8 mouse cellular contexts compared by ENCODE assay signal in genomic region chr3:22075887-22076560, GRCm38 (mm10). TPM values are rescaled to one million over a fixed set of nuclear protein-coding genes. Genes with fewer than 3 reads are reported as not detected.
DNase-seq lines count a peak whose midpoint lies in the region; ATAC-seq and TF ChIP-seq lines count a peak whose summit lies in the region.

No protein-coding gene starts in this region.

- no peak for TF ChIP-seq RAD21 in MEL (IDR thresholded peaks at IDR 0.05; ENCODE audit: low read depth, low read length)

- peak overlapping the region; percentile 82 for H3K9ac ChIP-seq in MEL (ENCODE audit: control insufficient read depth, low read depth, low read length, poor library complexity, severe bottlenecking)
- peak overlapping the region; percentile 80 for H3K9ac ChIP-seq in hindbrain, embryonic 11.5 days (ENCODE audit: low read depth, low read length)

- peaks cover 2 to 28% of the 10 kb centered on the region in 2 experiments; a peak in 3 of 4 replicates for H3K4me1 ChIP-seq in MEL (ENCODE audit: control insufficient read depth in 1 of 2, insufficient read depth in 2 of 2, low read length in 2 of 2)
- no peaks in the 10 kb centered on the region; the same call in 1 of the 2 replicates for H3K4me1 ChIP-seq in hindbrain, embryonic 11.5 days (replicated peaks; ENCODE audit: control insufficient read depth, insufficient read depth, low read length)

- peak; percentile 90 for ATAC-seq in hindbrain, embryonic 11.5 days (ENCODE audit: low FRiP score)

- H3K9me3 ChIP-seq in MEL (replicated peaks; ENCODE audit: insufficient read depth, low read length) = no peaks in the 10 kb centered on the region
- H3K9me3 ChIP-seq in hindbrain, embryonic 11.5 days (ENCODE audit: control insufficient read depth, low read length) = no peaks in the 10 kb centered on the region

- H3K27me3 ChIP-seq in MEL (ENCODE audit: control insufficient read depth in 1 of 2, insufficient read depth in 2 of 2, low read length in 2 of 2) = no peaks in the 10 kb centered on the region
- H3K27me3 ChIP-seq in hindbrain, embryonic 11.5 days (ENCODE audit: control insufficient read depth, insufficient read depth, low read length) = no peaks in the 10 kb centered on the region

- peak overlapping the region; percentile 68 to 83 for H3K4me3 ChIP-seq in MEL (ENCODE audit: control insufficient read depth in 1 of 2, insufficient read depth in 1 of 2, low read depth in 2 of 2, low read length in 2 of 2)
- peak overlapping the region; percentile 94 for H3K4me3 ChIP-seq in hindbrain, embryonic 11.5 days (ENCODE audit: low read depth, low read length)

- DNase-seq in MEL (ENCODE audit: low read depth, low spot score) = peak; percentile 94
- peak; percentile 81 to 87 for DNase-seq in cerebellum, adult 18-20 months
- DNase-seq in forelimb bud, embryonic 11.5 days (ENCODE audit: low read depth, low spot score) = peak; percentile 95
- DNase-seq in hindbrain, embryonic 11.5 days (ENCODE audit: low spot score) = peak; percentile 96
- peak; percentile 83 to 89 for DNase-seq in layer of hippocampus, postnatal 14 days (ENCODE audit: low spot score in 2 of 2)
- peak; percentile 94 for DNase-seq in lung, postnatal 10 days
- peak; percentile 81 for DNase-seq in ovary, postnatal 14 days (ENCODE audit: low spot score)
- peak; percentile 93 to 97 for DNase-seq in thymus, postnatal 10 days (ENCODE audit: low spot score in 2 of 2)

- peak overlapping the region; percentile 76 for H3K4me2 ChIP-seq in hindbrain, embryonic 11.5 days (replicated peaks; ENCODE audit: low read depth, low read length)

- H3K27ac ChIP-seq in MEL (ENCODE audit: control insufficient read depth, low read depth, low read length) = peak overlapping the region; percentile 85
- peak overlapping the region; percentile 99 for H3K27ac ChIP-seq in hindbrain, embryonic 11.5 days (ENCODE audit: low read depth, low read length)

- TF ChIP-seq POLR2A in MEL (IDR thresholded peaks at IDR 0.05; ENCODE audit: control insufficient read depth in 1 of 2, insufficient read depth in 1 of 2, low read depth in 1 of 2, low read length in 2 of 2, poor library complexity in 1 of 2) = peak; percentile 29 to 33; a peak in 1 of 4 replicates

- WGBS in hindbrain, embryonic 11.5 days = under 1% methylated on average over 52 of the region's 70 CpGs

- peak in 1 of 2 experiments; percentile 33; a peak in 1 of 4 replicates for TF ChIP-seq EP300 in MEL (IDR thresholded peaks at IDR 0.05; ENCODE audit: low read depth in 1 of 2, low read length in 2 of 2)

- H3K79me2 ChIP-seq in MEL (ENCODE audit: control insufficient read depth, insufficient read depth, low read length, poor library complexity) = peaks cover 39% of the 10 kb centered on the region

- H3K36me3 ChIP-seq in MEL (ENCODE audit: control insufficient read depth in 1 of 2, insufficient read depth in 2 of 2, low read length in 2 of 2) = peaks cover 2 to 28% of the 10 kb centered on the region in 2 experiments; a peak in 3 of 4 replicates
- no peaks in the 10 kb centered on the region for H3K36me3 ChIP-seq in hindbrain, embryonic 11.5 days (ENCODE audit: control insufficient read depth, insufficient read depth, low read length)

- no peak for TF ChIP-seq CTCF in MEL (IDR thresholded peaks at IDR 0.05 in 2 of 3, conservative IDR thresholded peaks at IDR 0.05 in 1 of 3; ENCODE audit: control insufficient read depth in 1 of 3, insufficient read depth in 1 of 3, low read depth in 2 of 3, low read length in 3 of 3, poor library complexity in 1 of 3, severe bottlenecking in 1 of 3)

TF ChIP-seq in MEL, 35 proteins besides CTCF, POLR2A, EP300 and RAD21:
- TF ChIP-seq JUND (IDR thresholded peaks at IDR 0.05; ENCODE audit: low read depth, low read length) (no peak), ZKSCAN1 (IDR thresholded peaks at IDR 0.05; ENCODE audit: low read depth, low read length) (no peak), ZC3H11A (IDR thresholded peaks at IDR 0.05; ENCODE audit: low read depth, low read length) (peak; percentile 3; the same call in 1 of the 2 replicates), USF2 (IDR thresholded peaks at IDR 0.05; ENCODE audit: borderline replicate concordance in 1 of 2, insufficient read depth in 1 of 2, low read depth in 1 of 2, low read length in 2 of 2) (no peak), CHD2 (IDR thresholded peaks at IDR 0.05; ENCODE audit: low read length) (peak; percentile 91), HCFC1 (IDR thresholded peaks at IDR 0.05; ENCODE audit: low read depth, low read length) (no peak; the same call in 1 of the 2 replicates), MEF2A (IDR thresholded peaks at IDR 0.05; ENCODE audit: extremely low read depth, insufficient replicate concordance, low read depth, low read length, poor library complexity, severe bottlenecking) (0 out of 2 replicates have a peak, but pooled peaks have one; percentile 57), KAT2A (conservative IDR thresholded peaks at IDR 0.05; ENCODE audit: low read depth, low read length) (no peak), MYB (IDR thresholded peaks at IDR 0.05; ENCODE audit: low read depth, low read length) (no peak; the same call in 1 of the 2 replicates), MAX (IDR thresholded peaks at IDR 0.05; ENCODE audit: low read length) (no peak), MAZ (IDR thresholded peaks at IDR 0.05; ENCODE audit: low read depth, low read length) (peak; percentile 97), BHLHE40 (IDR thresholded peaks at IDR 0.05; ENCODE audit: borderline replicate concordance, low read depth, low read length) (peak; percentile 44), SMC3 (IDR thresholded peaks at IDR 0.05; ENCODE audit: low read depth, low read length) (no peak; the same call in 1 of the 2 replicates), CHD1 (IDR thresholded peaks at IDR 0.05; ENCODE audit: low read depth, low read length) (no peak), TAL1 (IDR thresholded peaks at IDR 0.05; ENCODE audit: low read length) (no peak), ETS1 (IDR thresholded peaks at IDR 0.05; ENCODE audit: low read depth, low read length) (peak; percentile 54; the same call in 1 of the 2 replicates), SIN3A (IDR thresholded peaks at IDR 0.05; ENCODE audit: low read length) (peak; percentile 48; the same call in 1 of the 2 replicates), MYC (IDR thresholded peaks at IDR 0.05; ENCODE audit: low read depth, low read length) (no peak; the same call in 1 of the 2 replicates), MXI1 (IDR thresholded peaks at IDR 0.05; ENCODE audit: low read depth, low read length) (peak; percentile 60), E2F4 (IDR thresholded peaks at IDR 0.05; ENCODE audit: borderline replicate concordance, low read depth, low read length) (no peak), POLR2AphosphoS2 (IDR thresholded peaks at IDR 0.05; ENCODE audit: low read length) (no peak; the same call in 1 of the 2 replicates), NELFE (IDR thresholded peaks at IDR 0.05; ENCODE audit: low read depth, low read length) (peak; percentile 63), UBTF (IDR thresholded peaks at IDR 0.05; ENCODE audit: borderline replicate concordance, insufficient read depth, low read depth, low read length) (0 out of 2 replicates have a peak, but pooled peaks have one; percentile 50), ELF1 (IDR thresholded peaks at IDR 0.05; ENCODE audit: low read depth, low read length) (no peak), POLR2AphosphoS5 (IDR thresholded peaks at IDR 0.05; ENCODE audit: borderline replicate concordance, low read depth, low read length) (no peak), MAFK (IDR thresholded peaks at IDR 0.05; ENCODE audit: borderline replicate concordance, low read depth, low read length) (no peak), GABPA (IDR thresholded peaks at IDR 0.05; ENCODE audit: low read depth, low read length) (no peak), GATA1 (IDR thresholded peaks at IDR 0.05; ENCODE audit: low read depth, low read length) (no peak), RCOR1 (IDR thresholded peaks at IDR 0.05; ENCODE audit: low read depth, low read length) (no peak), USF1 (IDR thresholded peaks at IDR 0.05; ENCODE audit: low read depth, low read length) (no peak), TBP (IDR thresholded peaks at IDR 0.05; ENCODE audit: low read depth, low read length) (no peak), TCF12 (IDR thresholded peaks at IDR 0.05; ENCODE audit: low read depth, low read length) (0 out of 2 replicates have a peak, but pooled peaks have one; percentile 26), ZMIZ1 (IDR thresholded peaks at IDR 0.05; ENCODE audit: low read depth, low read length) (no peak), ZNF384 (IDR thresholded peaks at IDR 0.05; ENCODE audit: low read depth, low read length) (no peak), NRF1 (IDR thresholded peaks at IDR 0.05; ENCODE audit: insufficient read depth, low read depth, low read length, poor library complexity, severe bottlenecking) (no peak)

RNA-seq across cellular contexts. Expression of gene Tbl1xr1, which starts 0.4 kb away (rescaled TPM):
- 45.6 and 58.2 TPM in 2 replicates for total RNA-seq in MEL (2012; rRNA removed)
- polyA plus RNA-seq in MEL (2012; ENCODE audit: insufficient read depth in 1 of 2, insufficient read length in 2 of 2, low read depth in 1 of 2, low replicate concordance in 2 of 2, missing spikeins in 1 of 2) = 100 to 1,000 TPM in 1 of 2 experiments, 10 to 100 TPM in 1; 33.9 to 185 TPM
- polyA plus RNA-seq in hindbrain, embryonic 11.5 days (2014; fragmentation: Nextera tagmentation; extraction: Ambion mirVana) = 24.1 and 35.8 TPM in 2 replicates
- 100 to 1,000 TPM; 127 to 138 TPM for total RNA-seq in layer of hippocampus, postnatal 14 days (2021)

Comparison
In these comparisons a context has a peak if more than half of its experiments do, and no peak if none do; other contexts are left out.
1. Peak in every context shown above with its lines: DNase-seq, ATAC-seq, H3K4me3 ChIP-seq and H3K27ac ChIP-seq.